Mouse (Mus musculus) mature B cell (primary cell): ENCODE measurements around the gene Tbx2.

Experiments
- in situ Hi-C: fragments of 300-500 bp; cut with MboI; formaldehyde crosslinking; loops from 2 replicates; pipeline ENCODE4 v1.14.3; 2019

Tbx2 gene

GRCm38 (mm10) chr11:85887273-85887672 lies 54.9 kb downstream of the Tbx2 start:
- in situ Hi-C loops: no loop called here

- in situ Hi-C loops: no loop called here
These were observed 55.6 kb downstream of the Tbx2 start for GRCm38 (mm10) chr11:85887801-85888450.

GRCm38 (mm10) chr11:85888451-85888961 lies 56.2 kb downstream of the Tbx2 start:
- in situ Hi-C loops: no loop called here

GRCm38 (mm10) chr11:85889056-85889729 lies 56.8 kb downstream of the Tbx2 start:
- in situ Hi-C loops: no loop called here

GRCm38 (mm10) chr11:85889730-85890562 lies 57.6 kb downstream of the Tbx2 start:
- in situ Hi-C loops: no loop called here

GRCm38 (mm10) chr11:85890563-85890845 lies 58.2 kb downstream of the Tbx2 start:
- in situ Hi-C loops: no loop called here

GRCm38 (mm10) chr11:85891010-85891691 lies 58.8 kb downstream of the Tbx2 start:
- in situ Hi-C loops: no loop called here
